Mouse (Mus musculus) midbrain, embryonic 15.5 days (tissue): ENCODE results near the gene Crebl2. TPM values are rescaled to one million over a fixed set of nuclear protein-coding genes. Genes with fewer than 3 reads are reported as not detected.
A peak's percentile ranks its signal among the peaks of the same experiment; 100 is the strongest.

Experiments
- ATAC-seq: fragments of 200-750 bp; cut with Nextera tagmentation; replicated peaks from 2 replicates; pipeline ENCODE4 v1.8.0; 2017; ENCODE audit warnings: moderate TSS enrichment
- H3K27ac ChIP-seq: fragments of 300-500 bp; sonication (generic); 2 replicates; pipeline ENCODE4 v1.5.1; 2015; ENCODE audit warnings: mild to moderate bottlenecking, inconsistent platforms
- H3K27me3 ChIP-seq: fragments of 300-500 bp; sonication (generic); replicated peaks from 2 replicates; pipeline ENCODE4 v1.6.1; 2015; ENCODE audit warnings: inconsistent platforms
- H3K36me3 ChIP-seq: fragments of 300-500 bp; sonication (generic); replicated peaks from 2 replicates; pipeline ENCODE4 v1.6.1; 2015; ENCODE audit warnings: inconsistent platforms
- H3K4me1 ChIP-seq: fragments of 300-500 bp; sonication (generic); 2 replicates; pipeline ENCODE4 v1.6.1; 2015; ENCODE audit warnings: inconsistent platforms
- H3K4me2 ChIP-seq: fragments of 300-500 bp; sonication (generic); 2 replicates; pipeline ENCODE4 v1.6.1; 2015; ENCODE audit warnings: inconsistent platforms, mild to moderate bottlenecking, moderate library complexity
- H3K4me3 ChIP-seq: fragments of 300-500 bp; sonication (generic); 2 replicates; pipeline ENCODE4 v1.5.1; 2015; ENCODE audit warnings: mild to moderate bottlenecking, inconsistent platforms
- H3K9ac ChIP-seq: fragments of 300-500 bp; sonication (generic); 2 replicates; pipeline ENCODE4 v1.6.1; 2015; ENCODE audit warnings: mild to moderate bottlenecking, inconsistent platforms
- H3K9me3 ChIP-seq: fragments of 300-500 bp; sonication (generic); 2 replicates; pipeline ENCODE4 v1.6.1; 2016; ENCODE audit warnings: inconsistent platforms
- WGBS: fragments of 180-500 bp; shearing (Covaris S2); methylation state at CpG from one replicate; pipeline ENCODE4 v1.1.7; 2015; ENCODE audit warnings: mixed read lengths; 5-methylcytosine and 5-hydroxymethylcytosine counted together
- polyA plus RNA-seq: library from polyadenylated mRNA; unstranded; fragments of >200 nt; fragmentation: Nextera tagmentation; extraction: Ambion mirVana; gene quantifications from 2 replicates; pipeline ENCODE4 v1.2.1, GENCODE M21; 2015

The Crebl2 gene
- polyA plus RNA-seq, 1 experiment from 2014 or later, result 5.6 TPM

DNA sequence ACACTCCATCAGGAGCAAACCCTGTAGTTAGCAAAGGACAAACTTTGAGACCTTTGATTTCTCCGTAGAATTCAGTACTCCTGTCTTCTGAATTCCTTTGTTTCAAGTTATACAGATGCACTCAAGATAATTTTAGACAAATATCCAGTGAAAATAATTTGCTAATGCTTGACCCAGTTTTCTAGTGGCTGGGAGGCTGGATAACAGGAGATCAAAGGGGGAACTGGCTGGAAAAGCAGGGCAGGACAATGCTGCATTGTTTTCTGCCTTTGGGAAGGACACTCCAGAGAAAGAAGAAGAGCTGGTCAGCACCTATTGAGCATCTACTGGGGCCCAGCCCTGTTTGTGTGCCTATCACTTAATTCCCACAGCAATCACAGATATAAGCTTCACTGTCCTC is 28.5 kb upstream of the Crebl2 start:
- no peak for ATAC-seq
- Histone ChIP-seq H3K4me1 (no peaks in the 10 kb centered on the region), H3K4me3 (no peak overlapping the region), H3K9me3 (no peaks in the 10 kb centered on the region), H3K9ac (no peak overlapping the region), H3K27ac (no peak overlapping the region), H3K4me2 (no peak overlapping the region), H3K36me3 (no peaks in the 10 kb centered on the region), H3K27me3 (no peaks in the 10 kb centered on the region)
- 75% methylated on average over 1 of the region's 1 CpGs for WGBS

DNA sequence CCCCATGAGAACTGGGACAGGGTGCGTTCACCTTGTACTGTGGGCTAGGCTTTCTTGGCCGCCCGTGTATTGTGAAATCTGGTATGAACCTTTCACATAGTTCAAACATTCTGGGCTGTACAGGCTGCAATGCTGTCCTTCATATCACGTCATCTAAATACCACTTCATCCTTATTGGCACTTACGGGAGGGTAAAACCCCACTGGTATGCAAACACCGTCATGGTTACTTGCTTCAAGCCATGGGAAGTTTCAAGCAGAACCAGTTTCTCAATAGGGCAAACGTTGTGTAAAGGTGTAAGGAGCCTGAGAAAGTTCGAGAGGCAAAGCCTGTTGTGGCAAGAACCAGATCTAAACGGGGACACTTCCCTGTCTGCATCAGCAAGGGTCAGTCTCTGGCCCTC is 27.3 kb upstream of the Crebl2 start:
- 80% methylated on average over 9 of the region's 9 CpGs for WGBS
- H3K27ac ChIP-seq, result no peak overlapping the region
- no peak for ATAC-seq
- no peaks in the 10 kb centered on the region for H3K36me3 ChIP-seq
- no peaks in the 10 kb centered on the region for H3K4me1 ChIP-seq
- H3K4me2 ChIP-seq, result no peak overlapping the region
- no peak overlapping the region for H3K4me3 ChIP-seq
- no peak overlapping the region for H3K9ac ChIP-seq
- no peaks in the 10 kb centered on the region for H3K27me3 ChIP-seq
- H3K9me3 ChIP-seq, result no peaks in the 10 kb centered on the region

DNA sequence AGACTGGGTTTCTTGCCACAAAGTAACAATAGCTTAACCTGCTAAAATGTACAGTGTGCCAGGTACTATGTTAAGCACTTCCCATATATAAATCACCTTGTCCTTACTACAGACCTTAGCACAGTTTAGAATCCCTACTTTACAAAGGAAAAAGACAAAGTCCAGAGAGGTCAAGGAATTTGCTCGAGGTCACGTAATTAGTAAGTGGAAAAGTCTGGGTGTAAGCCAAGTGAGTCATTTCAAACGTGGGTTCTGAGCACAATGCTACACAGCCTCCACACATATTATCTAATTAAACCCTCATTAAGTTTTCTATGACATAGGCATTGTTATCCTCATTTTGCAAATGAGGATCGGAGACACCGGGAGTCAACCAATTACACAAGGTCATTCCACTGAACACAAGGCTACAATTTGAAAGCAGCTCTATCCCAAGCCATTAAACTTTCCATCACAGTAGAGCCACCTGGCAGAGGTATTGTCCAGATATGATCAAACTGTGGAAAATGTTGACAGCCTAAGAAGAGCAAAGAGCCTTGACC is 25.1 kb upstream of the Crebl2 start:
- H3K9me3 ChIP-seq, result no peaks in the 10 kb centered on the region
- no peak overlapping the region for H3K4me3 ChIP-seq
- no peaks in the 10 kb centered on the region for H3K27me3 ChIP-seq
- no peak for ATAC-seq
- no peak overlapping the region for H3K9ac ChIP-seq
- H3K36me3 ChIP-seq, result no peaks in the 10 kb centered on the region
- no peak overlapping the region for H3K4me2 ChIP-seq
- H3K4me1 ChIP-seq, result no peaks in the 10 kb centered on the region
- H3K27ac ChIP-seq, result no peak overlapping the region
- WGBS, result 75% methylated on average over 5 of the region's 5 CpGs

DNA sequence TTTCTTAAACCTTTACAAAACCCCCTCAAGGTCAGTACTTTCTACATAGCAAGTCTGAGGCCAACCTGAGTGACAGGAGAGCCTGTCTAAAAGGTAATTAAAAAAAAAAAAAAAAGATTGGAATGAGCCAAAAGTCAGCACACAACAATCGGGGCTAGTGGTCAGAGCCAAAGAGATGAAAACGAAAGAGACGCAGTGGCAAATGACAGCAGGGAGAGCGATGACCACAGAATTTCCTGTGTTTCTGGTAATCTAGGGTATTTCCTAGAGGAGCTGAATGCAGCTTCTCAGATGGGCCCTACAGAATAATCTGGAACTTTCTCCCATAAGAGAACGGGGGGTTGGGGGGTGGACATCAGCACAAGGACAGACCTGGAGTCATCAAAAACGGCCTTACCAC is 23.8 kb upstream of the Crebl2 start:
- Histone ChIP-seq H3K4me2 (no peak overlapping the region), H3K27me3 (no peaks in the 10 kb centered on the region), H3K4me3 (no peak overlapping the region), H3K9me3 (no peaks in the 10 kb centered on the region), H3K36me3 (no peaks in the 10 kb centered on the region), H3K9ac (no peak overlapping the region), H3K27ac (no peak overlapping the region), H3K4me1 (no peaks in the 10 kb centered on the region)
- 91% methylated on average over 6 of the region's 6 CpGs for WGBS
- ATAC-seq, result no peak

DNA sequence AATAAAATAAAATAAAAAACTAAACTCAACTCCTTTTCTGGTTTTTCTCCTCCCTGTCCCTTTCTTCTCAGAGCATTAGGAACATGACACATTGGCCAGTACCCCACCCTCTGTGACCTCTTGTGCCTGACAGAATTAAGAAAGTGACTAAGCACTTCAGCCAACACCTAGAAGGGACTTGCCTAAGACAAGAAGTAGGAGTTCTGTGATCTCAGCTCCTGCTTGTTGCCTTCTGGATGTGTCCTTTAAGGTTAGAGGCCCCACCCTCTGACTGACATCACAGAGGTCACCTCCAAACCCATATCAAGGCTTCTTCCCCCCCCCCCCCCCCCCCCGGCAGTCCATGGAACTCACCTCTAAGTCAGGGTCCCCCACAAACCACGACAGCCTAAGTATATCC is 22.9 kb upstream of the Crebl2 start:
- no peaks in the 10 kb centered on the region for H3K9me3 ChIP-seq
- no peak overlapping the region for H3K27ac ChIP-seq
- no peak overlapping the region for H3K9ac ChIP-seq
- H3K4me3 ChIP-seq, result no peak overlapping the region
- H3K27me3 ChIP-seq, result no peaks in the 10 kb centered on the region
- 100% methylated on average over 1 of the region's 2 CpGs for WGBS
- H3K36me3 ChIP-seq, result no peaks in the 10 kb centered on the region
- H3K4me1 ChIP-seq, result no peaks in the 10 kb centered on the region
- no peak overlapping the region for H3K4me2 ChIP-seq
- no peak for ATAC-seq

DNA sequence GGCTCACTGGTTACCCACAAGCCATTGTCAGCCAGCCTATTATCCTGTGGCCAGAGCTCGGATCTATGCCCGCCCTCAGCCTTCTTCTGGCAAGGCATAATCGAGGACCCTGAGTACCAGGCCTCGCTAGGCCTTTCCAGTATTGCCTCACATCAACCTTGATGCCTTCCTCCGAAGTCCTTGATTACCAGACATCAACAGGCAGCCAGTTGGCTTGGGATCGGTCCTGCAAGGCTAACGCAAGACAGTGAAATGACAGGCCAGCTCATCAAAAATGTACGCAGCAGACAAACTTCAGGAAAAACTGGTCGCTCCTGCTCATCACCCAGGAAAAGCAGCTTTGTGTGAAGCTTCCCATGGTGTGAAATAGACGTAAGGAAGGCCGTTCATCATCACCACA is 22.2 kb upstream of the Crebl2 start:
- Histone ChIP-seq H3K27ac (no peak overlapping the region), H3K9ac (no peak overlapping the region), H3K4me1 (no peaks in the 10 kb centered on the region), H3K4me2 (no peak overlapping the region), H3K9me3 (no peaks in the 10 kb centered on the region), H3K4me3 (no peak overlapping the region), H3K36me3 (no peaks in the 10 kb centered on the region), H3K27me3 (no peaks in the 10 kb centered on the region)
- 87% methylated on average over 11 of the region's 11 CpGs for WGBS
- no peak for ATAC-seq

DNA sequence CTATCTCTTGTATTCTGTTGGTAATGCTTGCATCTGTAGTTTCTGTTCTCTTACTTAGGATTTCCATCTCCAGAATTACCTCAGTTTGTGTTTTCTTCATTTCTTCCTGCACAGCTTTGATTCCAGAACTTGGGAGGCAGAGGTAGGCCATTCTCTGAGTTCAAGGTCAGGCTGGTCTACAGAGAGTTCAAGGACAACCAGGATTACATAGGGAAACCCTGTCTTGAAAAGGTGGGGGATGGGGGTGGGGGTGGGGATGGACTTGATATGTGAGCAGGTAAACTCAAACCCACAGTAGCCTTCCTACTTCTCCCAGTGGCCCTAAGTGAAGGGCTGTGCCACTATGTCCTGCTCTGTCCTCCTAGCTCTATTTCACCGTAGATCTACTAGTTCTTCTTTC is 16.9 kb upstream of the Crebl2 start:
- Histone ChIP-seq H3K36me3 (no peaks in the 10 kb centered on the region), H3K4me2 (no peak overlapping the region), H3K27me3 (no peaks in the 10 kb centered on the region), H3K4me3 (no peak overlapping the region), H3K27ac (no peak overlapping the region), H3K9me3 (no peaks in the 10 kb centered on the region), H3K4me1 (no peaks in the 10 kb centered on the region), H3K9ac (no peak overlapping the region)
- 79% methylated on average over 1 of the region's 1 CpGs for WGBS
- ATAC-seq, result no peak

DNA sequence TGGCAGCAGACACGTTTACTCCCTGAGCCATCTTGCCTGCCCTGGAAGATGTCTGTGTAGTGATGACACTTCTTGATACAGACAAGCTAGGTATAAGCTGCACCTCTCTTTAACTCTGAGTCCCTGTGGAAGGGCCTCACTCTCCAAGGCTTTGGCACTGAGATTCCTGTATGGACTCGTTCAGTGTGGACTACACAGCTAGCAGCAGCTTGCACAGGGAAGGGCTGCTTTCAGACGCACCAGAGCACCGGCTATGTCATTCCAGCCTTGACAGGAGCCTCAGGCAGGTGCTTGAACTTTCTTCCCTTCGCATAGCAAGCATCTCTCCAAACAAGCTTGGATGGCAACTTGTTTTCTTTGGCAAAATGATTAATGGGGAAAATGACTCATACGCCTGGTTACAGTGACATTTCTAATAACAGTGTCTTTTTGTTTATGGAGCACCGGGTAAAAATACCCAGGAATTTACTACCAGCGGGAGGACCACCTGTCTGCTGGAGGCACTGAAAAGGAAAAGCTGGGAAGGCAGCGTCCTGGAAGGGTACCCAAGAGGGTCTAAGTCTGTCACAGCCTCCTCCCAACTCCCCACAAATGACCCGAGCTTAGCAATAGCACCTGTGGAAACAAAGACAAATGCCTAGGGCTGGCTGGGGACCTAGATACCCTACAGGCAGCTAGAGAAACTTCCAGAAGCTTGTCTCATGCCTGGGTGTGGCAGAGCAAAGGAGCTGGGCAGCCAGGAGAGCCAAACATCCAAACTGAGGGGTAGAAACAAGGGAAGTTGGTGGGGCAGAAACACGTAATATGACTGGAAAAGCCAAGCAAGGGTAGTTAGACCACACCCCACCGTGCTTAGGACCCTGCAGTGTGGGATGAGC is 12.7 kb upstream of the Crebl2 start:
- Histone ChIP-seq H3K27me3 (no peaks in the 10 kb centered on the region), H3K36me3 (no peaks in the 10 kb centered on the region), H3K27ac (no peak overlapping the region), H3K4me1 (no peaks in the 10 kb centered on the region), H3K9me3 (no peaks in the 10 kb centered on the region), H3K4me2 (no peak overlapping the region), H3K9ac (no peak overlapping the region), H3K4me3 (no peak overlapping the region)
- ATAC-seq, result no peak
- 73% methylated on average over 12 of the region's 12 CpGs for WGBS

DNA sequence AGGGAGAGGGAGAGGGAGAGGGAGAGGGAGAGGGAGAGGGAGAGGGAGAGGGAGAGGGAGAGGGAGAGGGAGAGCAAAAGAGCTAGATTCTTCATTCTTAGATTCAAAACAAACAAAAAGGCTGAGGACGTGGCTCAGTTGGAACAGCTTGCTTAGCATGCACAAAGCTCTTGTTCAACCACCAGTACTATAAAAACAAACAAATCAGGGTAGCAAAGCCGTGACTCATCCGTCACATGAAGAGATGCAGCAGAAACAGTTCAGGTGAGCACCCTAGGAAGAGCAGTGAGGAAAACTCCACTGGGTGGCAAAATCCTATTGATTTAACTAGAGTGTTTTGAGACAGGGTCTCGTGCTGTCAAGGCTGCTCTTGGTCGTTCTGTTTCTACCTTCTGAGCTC is 10.2 kb upstream of the Crebl2 start:
- no peaks in the 10 kb centered on the region for H3K36me3 ChIP-seq
- H3K9ac ChIP-seq, result no peak overlapping the region
- H3K4me2 ChIP-seq, result no peak overlapping the region
- H3K4me3 ChIP-seq, result no peak overlapping the region
- ATAC-seq, result no peak
- WGBS, result 59% methylated on average over 5 of the region's 5 CpGs
- no peaks in the 10 kb centered on the region for H3K27me3 ChIP-seq
- H3K9me3 ChIP-seq, result no peaks in the 10 kb centered on the region
- no peaks in the 10 kb centered on the region for H3K4me1 ChIP-seq
- no peak overlapping the region for H3K27ac ChIP-seq

DNA sequence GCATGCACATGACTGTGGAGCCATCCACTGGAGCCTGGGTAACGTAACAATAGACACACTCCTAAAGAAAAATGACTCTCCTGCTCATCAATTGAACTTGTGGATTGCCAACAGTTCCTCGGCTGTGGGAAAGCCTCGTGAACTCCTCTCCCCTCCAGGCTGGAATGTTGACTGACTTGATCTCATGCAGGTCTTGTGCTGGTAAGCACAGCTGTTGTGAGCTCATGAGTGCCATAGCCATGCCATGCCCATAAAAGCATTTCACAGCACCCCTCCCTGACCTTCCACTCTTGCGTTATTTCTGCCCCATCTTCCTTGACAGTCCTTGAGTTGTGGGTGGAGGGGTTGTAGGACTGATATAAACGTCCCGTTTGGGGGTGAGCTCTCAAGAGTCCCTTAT is 9.5 kb upstream of the Crebl2 start:
- ATAC-seq, result no peak
- 65% methylated on average over 6 of the region's 6 CpGs for WGBS

DNA sequence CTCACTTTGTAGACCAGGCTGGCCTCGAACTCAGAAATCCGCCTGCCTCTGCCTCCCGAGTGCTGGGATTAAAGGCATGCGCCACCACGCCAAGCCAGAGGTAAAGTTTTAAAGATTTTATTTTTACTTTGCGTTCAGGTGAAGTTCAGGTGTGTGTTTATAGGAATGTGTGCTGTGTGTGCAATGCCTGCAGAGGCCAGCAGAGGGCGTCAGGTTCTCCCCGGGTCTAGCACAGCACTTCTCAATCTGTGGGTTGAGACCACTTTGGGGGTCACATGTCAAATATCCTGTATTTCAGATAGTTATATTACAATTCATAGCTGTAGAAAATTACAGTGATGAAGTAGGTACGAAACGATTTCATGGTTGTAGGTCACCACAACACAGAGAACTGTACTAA is 7.1 kb upstream of the Crebl2 start:
- Histone ChIP-seq H3K4me3 (no peak overlapping the region), H3K27ac (no peak overlapping the region), H3K27me3 (no peaks in the 10 kb centered on the region), H3K9me3 (no peaks in the 10 kb centered on the region), H3K4me1 (no peaks in the 10 kb centered on the region), H3K4me2 (no peak overlapping the region), H3K36me3 (no peaks in the 10 kb centered on the region), H3K9ac (no peak overlapping the region)
- no peak for ATAC-seq
- 68% methylated on average over 10 of the region's 10 CpGs for WGBS

More for the DNA sequence above, 9.5 kb upstream of the Crebl2 start:
- no peaks in the 10 kb centered on the region for H3K27me3 ChIP-seq
- H3K4me1 ChIP-seq, result no peaks in the 10 kb centered on the region
- H3K4me3 ChIP-seq, result no peak overlapping the region
- no peak overlapping the region for H3K9ac ChIP-seq
- no peak overlapping the region for H3K4me2 ChIP-seq
- H3K27ac ChIP-seq, result no peak overlapping the region
- H3K9me3 ChIP-seq, result no peaks in the 10 kb centered on the region
- no peaks in the 10 kb centered on the region for H3K36me3 ChIP-seq

DNA sequence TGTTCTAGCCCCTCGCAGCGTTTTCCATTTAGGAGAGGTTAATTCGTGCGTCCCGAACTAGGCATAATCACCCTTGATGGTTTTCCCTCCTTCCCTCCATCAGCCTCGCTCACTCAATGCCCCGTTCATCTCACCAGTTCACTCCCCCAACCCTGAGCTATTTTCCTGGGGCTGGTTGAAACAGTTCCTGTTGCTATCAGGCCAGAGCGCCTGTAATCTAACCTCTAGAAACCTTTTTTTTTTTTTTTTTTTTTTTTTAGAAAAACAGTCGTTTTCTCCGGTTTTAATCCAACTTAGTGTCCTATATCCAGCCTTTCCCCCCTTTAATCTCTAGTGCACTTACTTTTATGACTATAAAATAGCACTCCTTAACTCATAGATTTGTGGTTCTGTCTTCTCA is 822 bp downstream of the Crebl2 start:
- 3% methylated on average over 10 of the region's 10 CpGs for WGBS
- Histone ChIP-seq H3K4me1 (peaks cover 16% of the 10 kb centered on the region), H3K4me2 (peak overlapping the region; percentile 86), H3K27ac (0 out of 2 replicates have a peak overlapping the region, but pooled peaks have one; percentile 90), H3K36me3 (no peaks in the 10 kb centered on the region), H3K4me3 (peak overlapping the region; percentile 83), H3K9me3 (no peaks in the 10 kb centered on the region), H3K27me3 (no peaks in the 10 kb centered on the region), H3K9ac (peak overlapping the region; percentile 68)
- ATAC-seq, result no peak; the same call in 1 of the 2 replicates
